Mouse (Mus musculus) bone marrow, adult 2 months (tissue): ENCODE data around the gene Glis3.

Experiments
- CTCF ChIP-seq: fragments of 200-500 bp; IDR thresholded peaks from 2 replicates; pipeline ENCODE4 v1.5.1; 2011; ENCODE audit warnings: low read length, control low read depth; ENCODE audit not compliant: control insufficient read depth, insufficient read depth
- POLR2A ChIP-seq: fragments of 200-500 bp; IDR thresholded peaks from 2 replicates; pipeline ENCODE4 v1.6.1; 2011; ENCODE audit warnings: low read depth, mild to moderate bottlenecking, control low read depth, low read length, borderline replicate concordance; ENCODE audit not compliant: control insufficient read depth

- TF ChIP-seq POLR2A, result no peak
- TF ChIP-seq CTCF, result no peak
These were observed 237.7 kb downstream of the Glis3 start for GRCm38 (mm10) chr19:28442161-28442560.
